Mouse (Mus musculus): Measurements from ENCODE around the gene Ctso. TPM values are rescaled to one million over a fixed set of nuclear protein-coding genes. Genes with fewer than 3 reads are reported as not detected.

Ctso gene
- total RNA-seq, 2 experiments from 2014 or later = 4.2 to 5.8 TPM

- no peak overlapping the region for H3K4me3 ChIP-seq
- no peak for DNase-seq
- no peak overlapping the region for H3K27ac ChIP-seq
- TF ChIP-seq CTCF (IDR thresholded peaks at IDR 0.05) = no peak
- intact Hi-C loops (cut with DNase I) = loop anchor here (10.0 kb wide), 1 partner anchor 892 kb away; the partner anchor contains the start of gene Pdgfc
Observed at GRCm38 (mm10) chr3:81926764-81927325, 5.6 kb upstream of the Ctso start.

DNA sequence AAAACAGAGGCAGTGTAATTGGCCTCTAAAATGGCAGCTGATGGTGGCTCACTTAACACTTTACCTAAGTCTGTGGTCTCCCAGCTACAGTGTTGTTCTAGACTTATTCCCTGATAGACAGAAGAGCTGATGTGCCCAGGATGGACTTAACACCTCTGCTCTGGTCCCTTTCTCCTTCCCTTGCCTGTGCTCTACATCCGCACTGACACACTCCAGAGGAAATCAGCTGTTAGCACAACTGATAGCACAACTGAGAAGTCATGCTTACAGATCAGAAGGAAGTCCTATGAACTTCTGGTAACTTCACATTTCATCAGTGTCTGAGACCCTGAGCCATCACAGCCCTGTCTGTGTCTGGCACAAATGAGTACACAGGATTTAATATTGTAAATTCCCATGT lies 3.3 kb upstream of the Ctso start:
- Histone ChIP-seq H3K4me3 (no peak overlapping the region), H3K27ac (no peak overlapping the region)
- DNase-seq = no peak
- no peak for TF ChIP-seq CTCF (IDR thresholded peaks at IDR 0.05)
- intact Hi-C loops (cut with DNase I) = loop anchor here (10.0 kb wide), 1 partner anchor 894 kb away; the partner anchor contains the start of gene Pdgfc

GRCm38 (mm10) chr3:81931695-81932094 lies 706 bp upstream of the Ctso start:
- intact Hi-C loops (cut with DNase I) = no loop called here
- Histone ChIP-seq H3K4me3 (no peak overlapping the region), H3K27ac (peak overlapping the region; percentile 99)
- no peak for DNase-seq
- no peak for TF ChIP-seq CTCF (IDR thresholded peaks at IDR 0.05)

- Histone ChIP-seq H3K4me3 (peak overlapping the region; percentile 86), H3K27ac (peak overlapping the region; percentile 99; the same call in 1 of the 2 replicates)
- no peak for DNase-seq
- TF ChIP-seq CTCF (IDR thresholded peaks at IDR 0.05) = no peak
- intact Hi-C loops (cut with DNase I) = no loop called here
Observed at GRCm38 (mm10) chr3:81933348-81933747, 947 bp downstream of the Ctso start.

- no peak for DNase-seq
- no peak for TF ChIP-seq CTCF (IDR thresholded peaks at IDR 0.05)
- no peak overlapping the region for H3K27ac ChIP-seq
- intact Hi-C loops (cut with DNase I) = no loop called here
- H3K4me3 ChIP-seq = no peak overlapping the region
Observed at GRCm38 (mm10) chr3:81938924-81939323, 6.5 kb downstream of the Ctso start.

GRCm38 (mm10) chr3:81942341-81942740 lies 9.9 kb downstream of the Ctso start:
- intact Hi-C loops (cut with DNase I) = no loop called here
- Histone ChIP-seq H3K4me3 (no peak overlapping the region), H3K27ac (no peak overlapping the region)
- DNase-seq = no peak
- TF ChIP-seq CTCF (IDR thresholded peaks at IDR 0.05) = no peak

GRCm38 (mm10) chr3:81943097-81943496 lies 10.7 kb downstream of the Ctso start:
- TF ChIP-seq CTCF (IDR thresholded peaks at IDR 0.05) = no peak
- DNase-seq = no peak

DNA sequence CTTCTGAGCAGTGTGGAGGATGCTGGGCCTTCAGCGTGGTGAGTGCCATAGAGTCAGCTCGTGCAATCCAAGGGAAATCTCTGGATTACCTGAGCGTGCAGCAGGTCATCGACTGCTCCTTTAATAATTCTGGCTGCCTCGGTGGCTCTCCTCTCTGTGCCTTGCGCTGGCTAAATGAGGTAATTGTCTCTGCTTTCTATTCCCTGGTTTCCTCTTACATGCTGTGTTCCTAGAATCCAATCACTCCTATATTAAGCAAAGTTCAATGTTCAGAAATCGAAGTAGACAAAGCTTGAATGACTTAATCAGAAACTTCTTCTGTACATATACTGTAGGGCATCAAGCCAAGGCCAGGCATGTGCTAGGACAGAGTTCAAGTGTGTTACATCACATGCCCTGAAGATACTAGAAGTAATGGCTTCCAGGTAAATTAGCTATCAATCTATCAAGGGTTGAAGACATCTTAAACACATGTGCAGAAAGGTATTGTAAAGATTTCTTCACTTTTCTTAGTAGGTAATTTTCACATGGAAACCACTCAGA lies 12.5 kb downstream of the Ctso start:
- H3K4me3 ChIP-seq = no peak overlapping the region
- H3K27ac ChIP-seq = no peak overlapping the region
- no peak for DNase-seq
- intact Hi-C loops (cut with DNase I) = no loop called here
- TF ChIP-seq CTCF (IDR thresholded peaks at IDR 0.05) = no peak

More at GRCm38 (mm10) chr3:81943097-81943496, 10.7 kb downstream of the Ctso start:
- intact Hi-C loops (cut with DNase I) = no loop called here
- H3K4me3 ChIP-seq = no peak overlapping the region
- H3K27ac ChIP-seq = no peak overlapping the region

DNA sequence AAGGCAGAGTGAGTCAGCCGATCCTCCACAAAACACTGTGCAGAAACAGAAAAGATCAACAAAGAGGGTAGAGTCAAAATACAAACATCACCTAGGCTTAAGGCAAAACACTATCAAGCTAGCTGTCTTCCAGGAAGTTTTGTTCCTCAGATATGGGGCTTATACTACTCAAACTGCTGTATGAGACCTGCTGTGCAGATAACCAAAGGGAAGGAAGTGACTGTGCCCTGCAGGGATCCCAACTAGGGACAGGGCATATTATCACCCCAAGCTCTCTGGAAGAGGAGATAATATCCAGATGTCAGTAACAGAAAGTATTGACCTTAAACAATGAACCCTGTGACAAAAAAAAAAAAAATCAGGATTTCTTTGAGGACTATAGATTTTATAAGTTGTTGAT lies 16.6 kb downstream of the Ctso start:
- no peak for DNase-seq
- intact Hi-C loops (cut with DNase I) = no loop called here
- H3K4me3 ChIP-seq = no peak overlapping the region
- TF ChIP-seq CTCF (IDR thresholded peaks at IDR 0.05) = no peak
- no peak overlapping the region for H3K27ac ChIP-seq

DNA sequence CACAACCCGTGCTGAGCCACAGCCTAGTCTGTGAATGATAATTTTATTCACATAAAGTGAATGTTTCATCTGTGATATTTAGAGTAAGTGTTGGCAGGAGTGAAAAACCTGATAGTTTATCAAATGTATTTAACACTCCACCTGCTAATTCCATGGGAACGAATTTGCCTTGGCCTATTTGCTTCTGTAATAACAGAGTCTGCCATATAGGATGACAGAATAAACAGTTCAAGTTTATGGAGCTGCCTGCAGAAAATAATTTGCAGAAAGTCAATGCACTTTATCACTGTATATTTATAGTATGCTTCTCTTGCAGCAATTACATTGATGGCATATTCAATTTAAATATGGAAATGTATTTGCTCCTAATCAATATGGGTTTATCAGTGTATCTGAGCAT lies 19.4 kb downstream of the Ctso start:
- intact Hi-C loops (cut with DNase I) = no loop called here
- no peak for TF ChIP-seq CTCF (IDR thresholded peaks at IDR 0.05)

GRCm38 (mm10) chr3:81957484-81957883 lies 25.1 kb downstream of the Ctso start:
- intact Hi-C loops (cut with DNase I) = no loop called here
- Histone ChIP-seq H3K4me3 (no peak overlapping the region), H3K27ac (no peak overlapping the region)
- DNase-seq = no peak
- TF ChIP-seq CTCF (IDR thresholded peaks at IDR 0.05) = no peak

More for the DNA sequence above, 19.4 kb downstream of the Ctso start:
- Histone ChIP-seq H3K4me3 (no peak overlapping the region), H3K27ac (no peak overlapping the region)
- no peak for DNase-seq

- DNase-seq = no peak
- intact Hi-C loops (cut with DNase I) = no loop called here
- no peak for TF ChIP-seq CTCF (IDR thresholded peaks at IDR 0.05)
- H3K4me3 ChIP-seq = no peak overlapping the region
- no peak overlapping the region for H3K27ac ChIP-seq
Observed at GRCm38 (mm10) chr3:81961336-81961735, 28.9 kb downstream of the Ctso start.

- no peak overlapping the region for H3K27ac ChIP-seq
- no peak overlapping the region for H3K4me3 ChIP-seq
- intact Hi-C loops (cut with DNase I) = no loop called here
- DNase-seq = no peak
- TF ChIP-seq CTCF (IDR thresholded peaks at IDR 0.05) = no peak
Observed at GRCm38 (mm10) chr3:81963768-81964167, 31.4 kb downstream of the Ctso start.

DNA sequence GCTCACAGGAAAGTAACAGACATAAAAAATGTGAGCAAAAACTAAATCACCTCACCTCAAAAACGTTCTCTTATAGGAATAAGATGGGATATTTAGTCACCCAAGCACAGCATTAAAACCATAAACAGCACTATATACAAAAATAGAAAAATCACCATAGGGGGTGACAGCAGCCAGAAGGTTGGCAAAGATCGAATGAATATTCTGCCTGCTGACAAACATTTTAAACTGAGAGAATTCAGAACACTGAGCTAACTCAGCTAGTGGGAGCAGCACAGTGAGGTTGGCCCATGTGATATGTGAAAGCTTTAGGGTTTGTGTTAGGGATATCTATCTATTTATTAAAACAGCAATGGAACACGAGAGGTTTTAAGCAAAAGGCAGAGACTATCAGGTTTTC lies 32.2 kb downstream of the Ctso start:
- no peak overlapping the region for H3K27ac ChIP-seq
- DNase-seq = no peak
- no peak for TF ChIP-seq CTCF (IDR thresholded peaks at IDR 0.05)
- no peak overlapping the region for H3K4me3 ChIP-seq
- intact Hi-C loops (cut with DNase I) = no loop called here
